Mouse (Mus musculus) spleen, adult 2 months (tissue): ENCODE measurements at regions not wholly inside any gene's neighbourhood (a gene's known extent, or its start where the extent isn't known, plus 50 kb on each side); places are given as distances from the start of the nearest gene placed in this dataset.

Source experiments
- DNase-seq, 2 experiments: peaks; one replicate each; pipeline versions ENCODE4 v3.0.0 to v3.0.0-alpha.2; 2012 to 2021; ENCODE audit warnings: low spot score in 2 of 2, low read depth in 1 of 2
- H3K27ac ChIP-seq: fragments of 200-500 bp; 2 replicates; pipeline ENCODE4 v1.5.1; 2012; ENCODE audit warnings: low read length, inconsistent platforms; ENCODE audit not compliant: insufficient read depth
- H3K27me3 ChIP-seq: fragments of 200-500 bp; 2 replicates; pipeline ENCODE4 v1.6.1; 2012; ENCODE audit warnings: mild to moderate bottlenecking, moderate library complexity, low read length, inconsistent platforms; ENCODE audit not compliant: control insufficient read depth, insufficient read depth
- H3K36me3 ChIP-seq: fragments of 200-500 bp; 2 replicates; pipeline ENCODE4 v1.6.1; 2012; ENCODE audit warnings: mild to moderate bottlenecking, low read length, inconsistent platforms; ENCODE audit not compliant: control insufficient read depth, insufficient read depth
- H3K4me1 ChIP-seq: fragments of 200-500 bp; 2 replicates; pipeline ENCODE4 v1.6.1; 2011; ENCODE audit warnings: inconsistent platforms; ENCODE audit not compliant: control insufficient read depth, insufficient read depth, insufficient read length
- H3K4me3 ChIP-seq: fragments of 200-500 bp; 2 replicates; pipeline ENCODE4 v1.5.1; 2011; ENCODE audit warnings: mild to moderate bottlenecking, inconsistent platforms; ENCODE audit not compliant: insufficient read depth, insufficient read length; ENCODE audit errors: extremely low read depth
- CTCF ChIP-seq: fragments of 200-500 bp; IDR thresholded peaks from 2 replicates; pipeline ENCODE4 v1.5.1; 2011; ENCODE audit warnings: mild to moderate bottlenecking, inconsistent platforms; ENCODE audit not compliant: insufficient read depth, insufficient read length, insufficient replicate concordance; ENCODE audit errors: extremely low read depth
- POLR2A ChIP-seq: fragments of 200-500 bp; IDR thresholded peaks from 2 replicates; pipeline ENCODE4 v1.6.1; 2011; ENCODE audit warnings: low read depth, low read length, inconsistent platforms
- WGBS: fragments of 180-500 bp; shearing (Covaris S2); methylation state at CpG from one replicate; pipeline ENCODE4 v1.1.7; 2018; 5-methylcytosine and 5-hydroxymethylcytosine counted together

DNA sequence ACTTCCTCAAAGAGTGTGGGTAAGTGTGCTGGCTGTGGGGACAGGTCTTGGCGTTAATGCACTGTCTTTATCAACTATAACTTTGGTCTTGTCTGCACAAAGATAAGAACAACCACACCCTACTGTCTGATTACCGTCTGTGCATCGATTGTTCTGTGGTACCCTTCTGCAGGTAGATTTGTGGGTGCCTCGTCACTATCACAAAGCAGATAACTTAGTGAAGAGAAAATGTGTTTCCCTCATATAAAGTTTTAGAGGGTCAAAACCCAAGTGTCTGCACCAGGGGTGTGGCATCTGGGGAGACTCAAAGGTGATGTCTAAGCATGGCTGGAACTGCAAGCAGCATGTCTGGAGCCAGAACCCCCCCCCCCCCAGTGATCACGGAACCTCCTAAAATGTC is 259.4 kb downstream of the Gm49356 start:
- Histone ChIP-seq H3K4me1 (peaks cover 5% of the 10 kb centered on the region; the same call in 1 of the 2 replicates), H3K4me3 (no peak overlapping the region)
- WGBS: 84% methylated on average over 5 of the region's 5 CpGs

DNA sequence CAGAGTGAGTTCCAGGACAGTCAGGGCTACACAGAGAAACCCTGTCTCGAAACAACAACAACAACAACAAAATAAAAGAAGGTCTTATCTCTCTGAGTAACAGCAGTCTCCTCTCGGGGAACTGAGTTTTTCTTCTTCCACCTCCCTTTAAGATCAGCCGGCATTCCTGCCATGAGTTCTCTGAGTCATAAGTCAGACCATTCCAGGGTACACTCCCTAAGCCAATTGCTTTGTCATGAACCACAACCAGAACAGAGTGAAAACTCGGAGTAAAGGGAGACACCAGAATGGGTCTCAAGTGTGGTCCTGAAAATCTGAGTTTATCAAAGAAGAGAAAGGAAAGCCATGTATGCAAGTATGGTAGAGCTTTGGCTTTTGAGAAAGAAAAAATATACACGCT is 262.4 kb downstream of the Gm49356 start:
- DNase-seq: no peak
- H3K27me3 ChIP-seq: no peaks in the 10 kb centered on the region
- no peak overlapping the region for H3K27ac ChIP-seq
- 90% methylated on average over 5 of the region's 5 CpGs for WGBS
- no peak overlapping the region for H3K4me3 ChIP-seq
- no peak for TF ChIP-seq POLR2A
- TF ChIP-seq CTCF: no peak
- H3K36me3 ChIP-seq: no peaks in the 10 kb centered on the region
- H3K4me1 ChIP-seq: no peaks in the 10 kb centered on the region

More for the DNA sequence above, 259.4 kb downstream of the Gm49356 start:
- H3K36me3 ChIP-seq: no peaks in the 10 kb centered on the region
- TF ChIP-seq POLR2A (no peak), CTCF (no peak)
- H3K27ac ChIP-seq: no peak overlapping the region
- H3K27me3 ChIP-seq: no peaks in the 10 kb centered on the region
- DNase-seq: no peak

DNA sequence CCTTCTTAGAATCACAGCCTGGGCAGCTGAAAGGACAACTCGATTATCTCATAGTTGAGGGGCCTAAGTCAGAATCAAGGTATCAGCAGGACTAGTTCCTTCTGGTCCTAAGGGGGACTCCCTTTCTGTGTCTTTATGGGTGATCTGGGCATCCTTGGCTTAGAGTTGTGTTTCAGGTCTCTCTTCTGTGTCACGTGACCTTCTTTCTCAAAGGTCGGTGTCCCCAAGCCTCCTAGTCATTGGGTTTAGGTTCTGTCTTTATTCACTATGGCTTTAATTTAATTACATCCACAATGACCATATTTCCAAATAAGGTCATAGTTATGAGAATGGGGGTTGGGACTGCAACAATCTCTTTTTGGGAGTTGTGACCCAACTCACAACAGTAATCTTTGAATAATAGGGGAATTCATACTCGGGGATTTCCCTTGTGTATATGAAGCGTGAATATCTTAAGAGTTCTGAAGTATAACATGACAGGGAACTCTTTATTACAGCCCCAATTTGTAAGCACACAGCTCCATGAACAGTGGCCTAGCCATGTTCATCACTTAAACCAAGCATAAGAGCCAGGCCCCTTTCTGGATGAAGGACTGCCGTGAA is 263.8 kb downstream of the Gm49356 start:
- Histone ChIP-seq H3K27me3 (no peaks in the 10 kb centered on the region), H3K4me1 (no peaks in the 10 kb centered on the region), H3K27ac (no peak overlapping the region), H3K4me3 (no peak overlapping the region), H3K36me3 (no peaks in the 10 kb centered on the region)
- WGBS: 81% methylated on average over 6 of the region's 6 CpGs
- DNase-seq: no peak
- TF ChIP-seq POLR2A: no peak
- no peak for TF ChIP-seq CTCF

DNA sequence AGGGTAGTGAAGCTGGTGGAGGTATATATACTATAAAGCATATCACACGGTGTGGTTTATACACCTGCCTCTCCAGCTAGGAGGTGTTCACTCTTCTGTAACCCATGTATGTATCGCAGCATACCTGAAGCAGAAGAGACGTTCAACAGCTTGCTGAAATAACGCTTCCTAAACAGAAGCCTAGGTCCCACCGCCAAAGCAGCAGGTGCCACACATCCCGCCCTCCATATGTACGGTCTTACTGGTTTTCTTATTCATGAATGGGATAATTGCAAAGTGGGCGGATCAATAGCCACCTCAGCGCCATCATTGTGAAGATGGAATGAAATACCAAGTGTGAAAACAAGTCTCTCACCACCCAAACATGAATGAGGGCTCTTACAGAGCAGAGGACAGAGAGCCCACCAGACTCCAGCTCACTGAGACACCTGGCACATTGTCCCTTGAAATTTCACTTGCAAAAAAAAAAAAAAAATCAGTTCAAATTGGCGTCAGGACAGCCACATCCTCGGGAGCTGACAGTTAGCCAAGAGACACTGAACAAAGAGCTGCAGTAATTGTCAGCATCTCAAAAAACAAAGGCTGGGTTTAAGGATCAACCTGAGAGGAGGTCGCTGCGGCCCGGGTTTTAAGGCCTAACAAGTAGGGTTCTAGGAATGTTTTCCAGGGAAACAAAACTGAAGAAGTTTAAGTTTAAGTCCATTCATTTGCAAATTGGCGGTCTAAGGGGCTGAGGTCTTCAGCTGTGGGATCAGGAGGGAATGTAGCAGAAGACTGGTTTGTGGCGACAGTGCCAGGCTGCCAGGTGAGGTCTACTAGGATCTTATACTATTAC is 264.5 kb downstream of the Gm49356 start:
- 89% methylated on average over 16 of the region's 16 CpGs for WGBS
- Histone ChIP-seq H3K4me3 (no peak overlapping the region), H3K4me1 (no peaks in the 10 kb centered on the region), H3K27ac (no peak overlapping the region), H3K36me3 (no peaks in the 10 kb centered on the region), H3K27me3 (no peaks in the 10 kb centered on the region)
- no peak for DNase-seq
- TF ChIP-seq POLR2A: no peak
- no peak for TF ChIP-seq CTCF

DNA sequence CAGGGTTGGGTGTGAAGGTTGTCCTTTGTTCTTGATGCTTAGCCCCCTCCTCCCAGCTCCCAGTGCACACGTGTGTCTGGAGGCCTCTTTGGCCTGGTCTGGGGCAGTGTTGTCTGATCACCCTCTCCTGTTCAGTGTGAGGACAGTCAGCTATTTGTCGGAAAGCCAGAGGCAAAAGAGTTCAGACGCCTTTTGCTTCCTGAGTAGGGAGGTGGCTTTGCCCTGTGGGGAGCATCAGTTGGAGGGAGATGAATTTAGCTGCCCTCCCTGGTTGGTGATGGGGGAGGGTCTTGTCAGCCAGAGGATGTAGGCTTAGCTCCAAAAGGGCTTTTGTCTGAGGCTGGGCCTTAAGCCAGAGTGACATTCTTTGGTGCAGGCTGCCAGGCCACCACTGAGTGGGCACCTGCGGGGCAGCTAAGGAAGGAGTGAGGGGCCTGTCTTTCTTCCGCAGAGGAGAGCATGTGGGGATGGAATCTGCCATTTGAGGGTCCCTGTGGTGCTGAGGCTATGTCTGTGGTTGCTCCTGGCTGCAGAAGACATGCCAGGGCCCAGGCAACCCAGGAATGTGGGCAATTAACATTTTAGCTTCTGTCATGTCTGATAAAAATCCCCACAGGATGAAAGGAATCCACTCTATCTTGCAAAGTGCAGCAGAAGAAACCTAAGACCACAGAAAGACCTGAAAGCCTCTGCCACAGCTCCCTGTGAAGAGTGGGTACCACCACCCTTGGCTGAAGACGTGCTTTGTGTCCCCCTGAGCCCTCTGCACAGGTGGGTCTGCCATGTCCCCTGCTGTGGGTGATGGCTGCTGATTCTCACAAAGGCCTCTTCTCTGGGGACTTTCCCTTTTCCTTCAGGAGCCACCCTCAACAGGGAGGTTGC is 265.6 kb downstream of the Gm49356 start:
- WGBS: 73% methylated on average over 6 of the region's 6 CpGs
- TF ChIP-seq CTCF (no peak), POLR2A (no peak)
- no peak overlapping the region for H3K4me3 ChIP-seq
- H3K27me3 ChIP-seq: no peaks in the 10 kb centered on the region
- no peak overlapping the region for H3K27ac ChIP-seq
- no peaks in the 10 kb centered on the region for H3K36me3 ChIP-seq
- DNase-seq: no peak
- H3K4me1 ChIP-seq: no peaks in the 10 kb centered on the region

DNA sequence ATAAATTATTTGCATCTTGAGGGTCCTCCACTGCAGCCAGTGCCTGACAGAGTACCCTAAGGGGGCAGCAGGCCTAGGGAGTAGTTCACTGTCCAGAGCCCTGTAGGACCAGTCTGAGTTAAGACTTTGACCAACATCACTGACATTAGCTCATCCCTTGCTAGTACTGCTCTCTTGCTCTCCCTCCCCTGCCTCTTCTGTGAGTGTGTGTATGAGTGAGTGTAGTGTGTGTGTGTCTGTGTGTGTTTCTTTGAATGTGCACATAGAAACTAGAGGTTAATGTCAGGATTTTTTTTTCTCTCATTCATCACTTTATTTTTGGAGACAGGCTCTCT is 266.2 kb downstream of the Gm49356 start:
- Histone ChIP-seq H3K27ac (no peak overlapping the region), H3K4me1 (no peaks in the 10 kb centered on the region), H3K4me3 (no peak overlapping the region), H3K27me3 (no peaks in the 10 kb centered on the region), H3K36me3 (no peaks in the 10 kb centered on the region)
- DNase-seq: no peak
- TF ChIP-seq POLR2A (no peak), CTCF (no peak)
